Mouse (Mus musculus): ENCODE results near the gene Wfdc11. TPM values are rescaled to one million over a fixed set of nuclear protein-coding genes. Genes with fewer than 3 reads are reported as not detected.
"Not testable (repeated sequence)": the region's sequence is repeated elsewhere in the genome, so short reads cannot be mapped to it uniquely, and the experiment has no call there.

Gene Wfdc11
- polyA plus RNA-seq, 1 experiment = not detected

DNA sequence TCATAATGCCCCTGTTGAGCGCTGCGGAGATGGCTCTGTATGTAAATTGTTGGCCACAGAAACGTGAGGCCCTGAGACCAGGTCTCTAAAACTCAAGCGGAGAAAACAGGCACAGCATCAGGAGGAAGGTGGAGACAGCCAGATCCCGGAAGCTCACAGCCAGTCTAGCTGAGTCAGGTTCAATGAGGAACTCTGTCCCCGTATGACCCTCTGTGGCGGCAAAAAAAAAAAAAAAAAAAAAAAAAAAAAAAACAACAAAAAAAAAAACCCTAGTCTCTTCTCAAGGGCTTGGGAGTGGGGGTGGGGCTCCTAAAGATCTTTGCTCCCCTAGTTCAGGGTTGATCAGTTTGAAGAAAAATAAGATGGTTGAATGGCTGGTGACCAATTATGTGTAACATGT, 32.8 kb downstream of the Wfdc11 start:
- DNase-seq (ENCODE audit: low spot score) = no peak

DNA sequence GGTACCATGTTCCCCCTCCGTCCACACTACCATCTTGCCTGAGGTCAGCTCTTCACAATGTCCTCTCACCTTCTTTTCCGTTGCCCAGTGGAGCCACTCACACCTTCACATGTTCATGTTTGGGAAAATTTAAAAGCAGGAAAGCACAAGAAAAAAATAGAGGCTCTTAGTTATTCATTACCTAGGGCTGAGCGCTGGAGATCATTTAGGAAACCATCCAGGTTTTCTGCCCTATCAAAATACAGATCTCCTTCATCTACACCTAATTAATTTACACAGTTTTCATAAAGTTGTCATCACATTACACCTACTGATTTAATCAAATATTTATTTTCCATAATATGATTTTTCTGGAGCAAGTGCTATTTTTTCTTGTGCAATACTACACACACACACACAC, 35.2 kb downstream of the Wfdc11 start, which contains the start of gene Wfdc16:
Gene Wfdc16, minus strand, starts transcription at position 101 of the 400 bp plus-strand sequence.
- DNase-seq (ENCODE audit: low spot score) = no peak

DNA sequence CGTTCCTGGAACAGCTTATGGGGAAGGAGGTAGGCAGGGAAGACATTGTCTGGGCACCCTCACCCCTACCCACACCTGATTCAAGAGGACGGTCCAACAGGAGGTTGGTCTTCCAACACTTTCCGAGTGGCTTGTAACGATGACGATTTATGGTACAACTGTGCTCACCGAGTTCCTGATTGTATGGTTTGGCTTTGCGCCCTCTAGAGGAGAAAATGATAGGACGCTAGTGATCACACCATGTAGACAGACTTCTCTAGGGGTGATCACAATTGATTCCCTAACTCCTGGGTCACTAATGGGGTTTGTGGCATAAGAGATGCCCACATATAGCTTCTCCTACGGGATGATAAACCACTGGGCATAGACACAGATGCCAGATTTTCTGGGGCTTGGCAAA, 38.6 kb downstream of the Wfdc11 start:
- DNase-seq (ENCODE audit: low spot score) = no peak

DNA sequence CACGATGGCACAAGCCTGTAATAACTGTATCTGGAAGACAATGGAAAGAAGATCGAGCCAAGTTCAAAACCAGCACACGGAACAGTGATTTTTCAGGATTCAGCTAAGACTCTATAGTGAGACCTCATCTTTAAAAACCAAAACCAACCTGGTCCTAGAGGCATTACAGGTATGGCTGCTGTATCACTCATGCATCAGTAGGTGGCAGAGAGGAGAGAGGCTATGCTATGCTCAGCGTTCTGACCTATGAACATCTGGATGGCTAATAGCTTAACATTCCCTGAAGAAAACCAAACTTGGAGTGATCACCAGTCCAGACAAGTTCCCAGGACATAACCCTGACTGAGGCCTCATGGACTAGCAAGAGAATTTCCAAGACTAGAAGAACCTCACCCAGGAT, 52.1 kb downstream of the Wfdc11 start:
- DNase-seq (ENCODE audit: low spot score) = no peak

DNA sequence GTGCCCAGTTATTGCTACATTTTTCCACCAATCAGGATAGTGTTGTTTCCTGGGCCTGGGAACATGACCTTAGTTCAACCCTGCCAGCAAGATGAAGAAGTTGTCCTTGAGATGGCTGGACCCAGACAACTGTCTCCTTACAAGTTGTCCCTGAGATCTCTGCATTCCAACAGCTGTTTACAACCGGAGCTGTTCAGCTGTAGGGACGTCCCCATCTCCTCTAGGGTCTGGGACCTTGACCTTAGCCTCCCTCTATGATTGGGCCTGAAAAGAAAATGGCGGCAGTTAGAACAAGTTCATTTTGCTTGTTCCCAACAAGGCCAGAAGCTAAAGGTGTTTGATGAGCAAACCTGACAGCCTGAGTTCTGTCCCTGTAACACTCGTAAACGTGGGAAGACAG, 54.8 kb downstream of the Wfdc11 start:
- DNase-seq (ENCODE audit: low spot score) = no peak

DNA sequence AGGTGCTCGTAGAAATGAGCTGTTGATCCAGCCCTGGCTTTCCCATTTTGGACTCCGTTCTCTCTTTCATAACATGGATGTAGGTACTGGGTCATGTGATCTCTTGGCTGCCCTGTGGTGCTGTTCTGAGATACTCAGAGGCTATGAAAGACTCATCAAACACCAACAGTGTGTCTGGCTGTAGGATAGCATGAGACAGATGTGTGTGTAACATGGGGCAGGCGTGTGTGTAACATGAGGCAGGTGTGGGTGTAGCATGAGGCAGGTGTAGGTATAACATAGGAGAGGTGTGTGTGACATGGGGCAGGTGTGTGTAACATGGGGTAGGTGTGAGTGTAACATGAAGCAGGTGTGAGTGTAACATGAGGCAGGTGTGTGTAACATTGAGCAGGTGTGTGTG, 58.5 kb downstream of the Wfdc11 start:
- no peak for DNase-seq (ENCODE audit: low spot score)

DNA sequence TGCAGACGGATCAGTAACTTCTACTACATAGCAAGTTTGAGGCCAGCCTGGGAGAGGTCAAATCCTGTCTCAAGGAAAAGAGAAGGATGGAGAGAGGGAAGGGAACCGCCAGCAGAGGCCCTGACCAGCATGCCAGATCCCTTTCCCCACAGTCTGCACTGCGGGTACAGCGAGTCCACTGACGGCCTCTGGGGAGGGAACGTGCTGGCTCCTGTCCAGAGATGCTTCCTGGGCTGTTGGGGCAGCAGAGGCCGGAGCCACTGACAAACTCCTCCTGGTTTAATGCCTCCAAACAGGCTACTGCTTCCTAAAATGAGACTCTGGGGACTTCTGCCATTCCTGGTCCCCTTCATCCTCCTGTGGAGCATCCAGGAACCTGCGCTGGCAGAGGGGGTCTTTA, 60.4 kb downstream of the Wfdc11 start, which contains the start of the genes Wfdc6b and Wfdc8:
Gene Wfdc6b, plus strand, starts transcription at position 52 of the 400 bp plus-strand sequence.
Gene Wfdc8, minus strand, starts transcription at position 156 of the 400 bp plus-strand sequence.
- not testable (repeated sequence) for DNase-seq (ENCODE audit: low spot score)

Other genes starting within 250 kb of the Wfdc11 start
- gene Sdc4, start 230.2 kb downstream of the Wfdc11 start, polyA plus RNA-seq (2012; rRNA removed) = 150 and 162 TPM in 2 replicates
- gene Sys1, start 217.1 kb downstream of the Wfdc11 start, polyA plus RNA-seq (2012; rRNA removed) = 38.9 and 45.9 TPM in 2 replicates
- 3.0 and 4.4 TPM in 2 replicates for gene Gm20458, start 213.1 kb downstream of the Wfdc11 start, polyA plus RNA-seq (2012; rRNA removed)
- not detected in 2 replicates for gene Trp53tg5, start 200.4 kb downstream of the Wfdc11 start, polyA plus RNA-seq (2012; rRNA removed)
- gene Dbndd2, start 188.0 kb downstream of the Wfdc11 start, polyA plus RNA-seq (2012; rRNA removed) = 124 and 133 TPM in 2 replicates
- gene Pigt, start 176.6 kb downstream of the Wfdc11 start, polyA plus RNA-seq (2012; rRNA removed) = 55.9 and 71.5 TPM in 2 replicates
- gene Wfdc2, start 111.7 kb downstream of the Wfdc11 start, polyA plus RNA-seq (2012; rRNA removed) = 775 and 802 TPM in 2 replicates
- 0.14 and 0.31 TPM in 2 replicates for gene Spint3, start 100.6 kb downstream of the Wfdc11 start, polyA plus RNA-seq (2012; rRNA removed)
- gene Wfdc6a, start 88.6 kb downstream of the Wfdc11 start, polyA plus RNA-seq (2012; rRNA removed) = 1.3 and 2.0 TPM in 2 replicates
- not detected in 2 replicates for gene Eppin, start 80.5 kb downstream of the Wfdc11 start, polyA plus RNA-seq (2012; rRNA removed)
- not detected in 2 replicates for gene Wfdc6b, start 60.6 kb downstream of the Wfdc11 start, polyA plus RNA-seq (2012; rRNA removed)
- not detected in 2 replicates for gene Wfdc8, start 60.5 kb downstream of the Wfdc11 start, polyA plus RNA-seq (2012; rRNA removed)
- not detected in 2 replicates for gene Wfdc16, start 35.3 kb downstream of the Wfdc11 start, polyA plus RNA-seq (2012; rRNA removed)
- 4.9 and 7.1 TPM in 2 replicates for gene Wfdc10, start 18.0 kb downstream of the Wfdc11 start, polyA plus RNA-seq (2012; rRNA removed)
- not detected in 2 replicates for gene Wfdc9, start 17.5 kb downstream of the Wfdc11 start, polyA plus RNA-seq (2012; rRNA removed)
- gene Wfdc13, start 11.0 kb upstream of the Wfdc11 start, polyA plus RNA-seq (2012; rRNA removed) = 1.1 and 1.2 TPM in 2 replicates
- gene Spint4, start 24.4 kb upstream of the Wfdc11 start, polyA plus RNA-seq (2012; rRNA removed) = not detected in 2 replicates
- not detected in 2 replicates for gene Spint5, start 41.2 kb upstream of the Wfdc11 start, polyA plus RNA-seq (2012; rRNA removed)
- 0.81 and 0.96 TPM in 2 replicates for gene Wfdc3, start 71.8 kb upstream of the Wfdc11 start, polyA plus RNA-seq (2012; rRNA removed)
- 36.1 and 36.7 TPM in 2 replicates for gene Dnttip1, start 71.9 kb upstream of the Wfdc11 start, polyA plus RNA-seq (2012; rRNA removed)
- gene Ube2c, start 95.8 kb upstream of the Wfdc11 start, polyA plus RNA-seq (2012; rRNA removed) = 7.3 and 7.9 TPM in 2 replicates
- 21.9 and 26.7 TPM in 2 replicates for gene Tnnc2, start 105.9 kb upstream of the Wfdc11 start, polyA plus RNA-seq (2012; rRNA removed)
- 24.4 and 29.0 TPM in 2 replicates for gene Snx21, start 111.7 kb upstream of the Wfdc11 start, polyA plus RNA-seq (2012; rRNA removed)
- gene Acot8, start 130.8 kb upstream of the Wfdc11 start, polyA plus RNA-seq (2012; rRNA removed) = 37.5 and 45.7 TPM in 2 replicates
- gene Zswim3, start 131.0 kb upstream of the Wfdc11 start, polyA plus RNA-seq (2012; rRNA removed) = 5.3 and 6.2 TPM in 2 replicates
- gene Zswim1, start 148.6 kb upstream of the Wfdc11 start, polyA plus RNA-seq (2012; rRNA removed) = 5.4 and 8.1 TPM in 2 replicates
- gene Spata25, start 154.4 kb upstream of the Wfdc11 start, polyA plus RNA-seq (2012; rRNA removed) = 0.13 TPM in 1 of 2 replicates, not detected in the other
- gene Ctsa, start 158.8 kb upstream of the Wfdc11 start, polyA plus RNA-seq (2012; rRNA removed) = 200 and 235 TPM in 2 replicates
- 12.5 and 15.3 TPM in 2 replicates for gene Neurl2, start 159.4 kb upstream of the Wfdc11 start, polyA plus RNA-seq (2012; rRNA removed)
- 247 and 252 TPM in 2 replicates for gene Pltp, start 183.6 kb upstream of the Wfdc11 start, polyA plus RNA-seq (2012; rRNA removed)
- 27.8 and 29.4 TPM in 2 replicates for gene Pcif1, start 205.2 kb upstream of the Wfdc11 start, polyA plus RNA-seq (2012; rRNA removed)
- 15.6 and 16.3 TPM in 2 replicates for gene Zfp335, start 237.7 kb upstream of the Wfdc11 start, polyA plus RNA-seq (2012; rRNA removed)

Measured in urinary bladder, adult 2 months (tissue).